ENCODE assay signal across 15 mouse cellular contexts in genomic region chr13:83740771-83741170, GRCm38 (mm10).
DNase-seq lines count a peak whose midpoint lies in the region; ATAC-seq and TF ChIP-seq lines count a peak whose summit lies in the region.
"Had no signal": no experiment of that assay in that cellular context is flagged by ENCODE, and none has a peak within 500 bp of the region (broad histone marks: within the 10 kb centered on the region; RNA-seq: fewer than 3 reads in every experiment).

No protein-coding gene starts in this region.

- peak overlapping the region; percentile 88 for H3K9ac ChIP-seq in hindbrain, embryonic 12.5 days
- H3K9ac ChIP-seq in midbrain, postnatal 0 days (replicated peaks; ENCODE audit: low read length, poor library complexity, severe bottlenecking): peak overlapping the region; percentile 96
- H3K9ac ChIP-seq: limb, embryonic 15.5 days; lung, embryonic 15.5 days had no signal

- DNase-seq in cerebellum, postnatal 25 days: peak; percentile 26 to 31
- no peak for DNase-seq in cerebellum, adult 9-10 months
- DNase-seq in midbrain, postnatal 0 days (ENCODE audit: low spot score): peak; percentile 49
- no peak for DNase-seq in thymus, postnatal 0 days (ENCODE audit: low spot score)
- no peak for DNase-seq in kidney, adult 9 months
- no peak for DNase-seq in frontal cortex, postnatal 14 days (ENCODE audit: low spot score in 2 of 2)
- DNase-seq: gastrocnemius, postnatal 14 days; heart, postnatal 10 days; layer of hippocampus, postnatal 36 days had no signal

- H3K36me3 ChIP-seq in hindbrain, embryonic 12.5 days: no peaks in the 10 kb centered on the region; the same call in 1 of the 2 replicates
- peaks cover 10% of the 10 kb centered on the region; the same call in 1 of the 2 replicates for H3K36me3 ChIP-seq in midbrain, postnatal 0 days (ENCODE audit: insufficient read depth, low read length)
- H3K36me3 ChIP-seq: limb, embryonic 15.5 days; lung, embryonic 15.5 days had no signal

- H3K9me3 ChIP-seq in hindbrain, embryonic 12.5 days (replicated peaks): no peaks in the 10 kb centered on the region
- H3K9me3 ChIP-seq in midbrain, postnatal 0 days (ENCODE audit: low read length): no peaks in the 10 kb centered on the region
- H3K9me3 ChIP-seq: limb, embryonic 15.5 days; lung, embryonic 15.5 days had no signal

- TF ChIP-seq CTCF in cortical plate, adult 2 months (IDR thresholded peaks at IDR 0.05; ENCODE audit: extremely low read depth, insufficient read depth, low read length): no peak
- TF ChIP-seq CTCF in midbrain, postnatal 0 days (IDR thresholded peaks at IDR 0.05): no peak

- no peak overlapping the region for H3K27ac ChIP-seq in cortical plate, adult 2 months (ENCODE audit: insufficient read depth, low read length)
- peak overlapping the region; percentile 97 for H3K27ac ChIP-seq in hindbrain, embryonic 12.5 days
- peak overlapping the region; percentile 96 for H3K27ac ChIP-seq in midbrain, postnatal 0 days (ENCODE audit: low read depth, low read length)
- H3K27ac ChIP-seq: kidney, postnatal 0 days; limb, embryonic 15.5 days; lung, embryonic 15.5 days had no signal

- 11% methylated on average over 4 of the region's 4 CpGs for WGBS in hindbrain, embryonic 12.5 days
- 11% methylated on average over 4 of the region's 4 CpGs for WGBS in midbrain, postnatal 0 days

- H3K27me3 ChIP-seq in hindbrain, embryonic 12.5 days: no peaks in the 10 kb centered on the region
- no peaks in the 10 kb centered on the region for H3K27me3 ChIP-seq in midbrain, postnatal 0 days (ENCODE audit: insufficient read depth, low read length)

- peak overlapping the region; percentile 52; the same call in 1 of the 2 replicates for H3K4me3 ChIP-seq in cortical plate, adult 2 months (ENCODE audit: insufficient read depth, low read length)
- peak overlapping the region; percentile 46 for H3K4me3 ChIP-seq in hindbrain, embryonic 12.5 days
- peak overlapping the region; percentile 52 for H3K4me3 ChIP-seq in midbrain, postnatal 0 days (ENCODE audit: low read depth, low read length)
- H3K4me3 ChIP-seq: limb, embryonic 15.5 days; lung, embryonic 15.5 days had no signal

- H3K4me1 ChIP-seq in cortical plate, adult 2 months (ENCODE audit: control insufficient read depth, insufficient read depth, low read length): peaks cover 3% of the 10 kb centered on the region; the same call in 1 of the 2 replicates
- peaks cover 11% of the 10 kb centered on the region; the same call in 1 of the 2 replicates for H3K4me1 ChIP-seq in hindbrain, embryonic 12.5 days
- H3K4me1 ChIP-seq in midbrain, postnatal 0 days (ENCODE audit: insufficient read depth, low read length): 0 out of 2 replicates have a peak, but pooled peaks cover 5% of the 10 kb centered on the region

- TF ChIP-seq POLR2A in cortical plate, adult 2 months (IDR thresholded peaks at IDR 0.05; ENCODE audit: extremely low read depth, insufficient read depth, low read length): no peak

- no peak for ATAC-seq in hindbrain, embryonic 12.5 days (ENCODE audit: low FRiP score)
- no peak for ATAC-seq in midbrain, postnatal 0 days (ENCODE audit: low FRiP score)
- ATAC-seq: Patski had no signal

- H3K4me2 ChIP-seq in hindbrain, embryonic 12.5 days (replicated peaks): peak overlapping the region; percentile 60
- peak overlapping the region; percentile 82 for H3K4me2 ChIP-seq in midbrain, postnatal 0 days (ENCODE audit: low read depth, low read length, poor library complexity, severe bottlenecking)
- H3K4me2 ChIP-seq: limb, embryonic 15.5 days; lung, embryonic 15.5 days had no signal

Comparison
In these comparisons a context has a peak if more than half of its experiments do, and no peak if none do; other contexts are left out.
1. DNase-seq: peak in cerebellum, postnatal 25 days (2 of 2) and midbrain, postnatal 0 days (single experiment); none in cerebellum, adult 9-10 months (single experiment), thymus, postnatal 0 days (single experiment), kidney, adult 9 months (single experiment) and frontal cortex, postnatal 14 days (0 of 2).
2. Peak in every context shown above with its lines, with median percentiles within 50 percentile points of each other: H3K4me3 ChIP-seq.